Mouse (Mus musculus): ENCODE measurements around the gene Ctdspl. TPM values are rescaled to one million over a fixed set of nuclear protein-coding genes. Genes with fewer than 3 reads are reported as not detected.

Gene Ctdspl
- polyA plus RNA-seq, 1 experiment, result 4.9 TPM

GRCm38 (mm10) chr9:119053964-119054576, 127.8 kb downstream of the Ctdspl start:
- Histone ChIP-seq H3K27me3 (ENCODE audit: control insufficient read depth, insufficient read depth, insufficient read length) (no peaks in the 10 kb centered on the region), H3K4me2 (ENCODE audit: low read depth) (no peak overlapping the region), H3K36me3 (ENCODE audit: control insufficient read depth, insufficient read depth) (no peaks in the 10 kb centered on the region), H3ac (ENCODE audit: control insufficient read depth, insufficient read length) (no peak overlapping the region), H3K4me3 (no peak overlapping the region), H3K79me2 (ENCODE audit: control insufficient read depth, insufficient read depth) (no peaks in the 10 kb centered on the region)
- TF ChIP-seq MAX (IDR thresholded peaks at IDR 0.05; ENCODE audit: low read depth) (no peak), TCF12 (IDR thresholded peaks at IDR 0.05; ENCODE audit: insufficient read depth, poor library complexity, severe bottlenecking) (no peak), SRF (IDR thresholded peaks at IDR 0.05; ENCODE audit: control insufficient read depth, insufficient read length, low read depth) (no peak), MYOD1 (IDR thresholded peaks at IDR 0.05; ENCODE audit: control insufficient read depth in 1 of 3, insufficient read length in 2 of 3, low read depth in 2 of 3) (no peak), TCF3 (IDR thresholded peaks at IDR 0.05; ENCODE audit: insufficient read length, low read depth) (no peak), E2F4 (IDR thresholded peaks at IDR 0.05; ENCODE audit: insufficient read depth) (no peak), POLR2A (IDR thresholded peaks at IDR 0.05; ENCODE audit: insufficient read length, low read depth) (no peak), CEBPB (IDR thresholded peaks at IDR 0.05; ENCODE audit: insufficient read depth, poor library complexity, severe bottlenecking) (no peak), POLR2AphosphoS2 (IDR thresholded peaks at IDR 0.05; ENCODE audit: insufficient read length, low read depth) (no peak), REST (IDR thresholded peaks at IDR 0.05; ENCODE audit: insufficient read depth, insufficient read length) (no peak), USF1 (IDR thresholded peaks at IDR 0.05; ENCODE audit: low read depth) (no peak), MYOG (IDR thresholded peaks at IDR 0.05; ENCODE audit: control insufficient read depth in 1 of 3, insufficient read depth in 1 of 3, insufficient read length in 2 of 3, low read depth in 2 of 3) (no peak)

GRCm38 (mm10) chr9:119055336-119055735, 129.1 kb downstream of the Ctdspl start:
- no peak overlapping the region for H3ac ChIP-seq (ENCODE audit: control insufficient read depth, insufficient read length)
- no peaks in the 10 kb centered on the region for H3K27me3 ChIP-seq (ENCODE audit: control insufficient read depth, insufficient read depth, insufficient read length)
- TF ChIP-seq POLR2A (IDR thresholded peaks at IDR 0.05; ENCODE audit: insufficient read length, low read depth) (no peak), MYOD1 (IDR thresholded peaks at IDR 0.05; ENCODE audit: control insufficient read depth in 1 of 3, insufficient read length in 2 of 3, low read depth in 2 of 3) (no peak), CEBPB (IDR thresholded peaks at IDR 0.05; ENCODE audit: insufficient read depth, poor library complexity, severe bottlenecking) (no peak), REST (IDR thresholded peaks at IDR 0.05; ENCODE audit: insufficient read depth, insufficient read length) (no peak), USF1 (IDR thresholded peaks at IDR 0.05; ENCODE audit: low read depth) (no peak), SRF (IDR thresholded peaks at IDR 0.05; ENCODE audit: control insufficient read depth, insufficient read length, low read depth) (no peak), TCF12 (IDR thresholded peaks at IDR 0.05; ENCODE audit: insufficient read depth, poor library complexity, severe bottlenecking) (no peak), TCF3 (IDR thresholded peaks at IDR 0.05; ENCODE audit: insufficient read length, low read depth) (no peak), E2F4 (IDR thresholded peaks at IDR 0.05; ENCODE audit: insufficient read depth) (no peak), MYOG (IDR thresholded peaks at IDR 0.05; ENCODE audit: control insufficient read depth in 1 of 3, insufficient read depth in 1 of 3, insufficient read length in 2 of 3, low read depth in 2 of 3) (no peak), MAX (IDR thresholded peaks at IDR 0.05; ENCODE audit: low read depth) (no peak), POLR2AphosphoS2 (IDR thresholded peaks at IDR 0.05; ENCODE audit: insufficient read length, low read depth) (no peak)
- H3K36me3 ChIP-seq (ENCODE audit: control insufficient read depth, insufficient read depth), result no peaks in the 10 kb centered on the region
- no peak overlapping the region for H3K4me2 ChIP-seq (ENCODE audit: low read depth)
- H3K79me2 ChIP-seq (ENCODE audit: control insufficient read depth, insufficient read depth), result no peaks in the 10 kb centered on the region
- no peak overlapping the region for H3K4me3 ChIP-seq

GRCm38 (mm10) chr9:119058245-119058644, 132.0 kb downstream of the Ctdspl start:
- H3K36me3 ChIP-seq (ENCODE audit: control insufficient read depth, insufficient read depth), result no peaks in the 10 kb centered on the region
- H3K4me3 ChIP-seq, result no peak overlapping the region
- H3K4me2 ChIP-seq (ENCODE audit: low read depth), result no peak overlapping the region
- no peaks in the 10 kb centered on the region for H3K27me3 ChIP-seq (ENCODE audit: control insufficient read depth, insufficient read depth, insufficient read length)
- no peak overlapping the region for H3ac ChIP-seq (ENCODE audit: control insufficient read depth, insufficient read length)
- no peaks in the 10 kb centered on the region for H3K79me2 ChIP-seq (ENCODE audit: control insufficient read depth, insufficient read depth)
- no peak for TF ChIP-seq E2F4 (IDR thresholded peaks at IDR 0.05; ENCODE audit: insufficient read depth)
- no peak for TF ChIP-seq MYOG (IDR thresholded peaks at IDR 0.05; ENCODE audit: control insufficient read depth in 1 of 3, insufficient read depth in 1 of 3, insufficient read length in 2 of 3, low read depth in 2 of 3)
- TF ChIP-seq MYOD1 (IDR thresholded peaks at IDR 0.05; ENCODE audit: control insufficient read depth in 1 of 3, insufficient read length in 2 of 3, low read depth in 2 of 3), result no peak
- no peak for TF ChIP-seq TCF12 (IDR thresholded peaks at IDR 0.05; ENCODE audit: insufficient read depth, poor library complexity, severe bottlenecking)
- TF ChIP-seq USF1 (IDR thresholded peaks at IDR 0.05; ENCODE audit: low read depth), result no peak
- TF ChIP-seq REST (IDR thresholded peaks at IDR 0.05; ENCODE audit: insufficient read depth, insufficient read length), result no peak
- TF ChIP-seq POLR2AphosphoS2 (IDR thresholded peaks at IDR 0.05; ENCODE audit: insufficient read length, low read depth), result no peak
- TF ChIP-seq TCF3 (IDR thresholded peaks at IDR 0.05; ENCODE audit: insufficient read length, low read depth), result no peak
- TF ChIP-seq CEBPB (IDR thresholded peaks at IDR 0.05; ENCODE audit: insufficient read depth, poor library complexity, severe bottlenecking), result no peak
- TF ChIP-seq SRF (IDR thresholded peaks at IDR 0.05; ENCODE audit: control insufficient read depth, insufficient read length, low read depth), result no peak
- TF ChIP-seq POLR2A (IDR thresholded peaks at IDR 0.05; ENCODE audit: insufficient read length, low read depth), result no peak

DNA sequence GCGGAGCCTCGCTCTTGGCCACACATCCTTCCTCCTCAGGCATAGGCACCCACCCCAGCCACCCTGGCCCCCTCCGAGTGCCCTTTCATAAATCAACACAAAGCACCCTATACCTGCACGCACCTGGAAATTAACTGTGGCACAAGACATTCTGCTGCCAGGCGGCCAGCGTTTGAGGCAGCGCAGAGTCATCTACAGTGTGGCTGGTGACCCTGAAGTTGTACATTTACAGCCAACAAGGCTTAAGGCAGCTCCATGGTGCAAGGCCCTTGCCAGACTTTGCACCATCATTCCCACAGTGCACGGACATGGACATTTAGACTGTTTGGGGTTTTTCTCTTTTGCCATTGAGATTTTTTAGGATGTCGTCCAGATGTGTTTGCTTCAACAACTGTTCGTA, 134.4 kb downstream of the Ctdspl start:
- no peak overlapping the region for H3K4me3 ChIP-seq
- H3K79me2 ChIP-seq (ENCODE audit: control insufficient read depth, insufficient read depth), result no peaks in the 10 kb centered on the region
- no peak for TF ChIP-seq POLR2AphosphoS2 (IDR thresholded peaks at IDR 0.05; ENCODE audit: insufficient read length, low read depth)
- TF ChIP-seq POLR2A (IDR thresholded peaks at IDR 0.05; ENCODE audit: insufficient read length, low read depth), result no peak
- no peak overlapping the region for H3ac ChIP-seq (ENCODE audit: control insufficient read depth, insufficient read length)
- no peak overlapping the region for H3K4me2 ChIP-seq (ENCODE audit: low read depth)
- no peaks in the 10 kb centered on the region for H3K36me3 ChIP-seq (ENCODE audit: control insufficient read depth, insufficient read depth)
- H3K27me3 ChIP-seq (ENCODE audit: control insufficient read depth, insufficient read depth, insufficient read length), result peaks cover 2% of the 10 kb centered on the region

All from myocyte (in vitro differentiated cells).